Mouse (Mus musculus) stomach, postnatal 0 days (tissue): ENCODE measurements around the gene Slc26a6.

Source experiments
- CTCF ChIP-seq: IDR thresholded peaks from 2 replicates; pipeline ENCODE4 v1.5.1; 2016; ENCODE audit warnings: antibody characterized with exemption, low read depth, mild to moderate bottlenecking, moderate library complexity
- EP300 ChIP-seq: optimal IDR thresholded peaks from 2 replicates; pipeline ENCODE3; 2016; ENCODE audit warnings: antibody characterized with exemption

GRCm38 (mm10) chr9:108925897-108926296 is 72.8 kb downstream of the Slc26a6 start:
- TF ChIP-seq EP300 (no peak), CTCF (no peak)
